Mouse (Mus musculus): ENCODE measurements around the gene Gm14085. TPM values are rescaled to one million over a fixed set of nuclear protein-coding genes. Genes with fewer than 3 reads are reported as not detected.

The Gm14085 gene
- total RNA-seq (2023) = 1 to 10 TPM; 2.7 to 3.8 TPM

DNA sequence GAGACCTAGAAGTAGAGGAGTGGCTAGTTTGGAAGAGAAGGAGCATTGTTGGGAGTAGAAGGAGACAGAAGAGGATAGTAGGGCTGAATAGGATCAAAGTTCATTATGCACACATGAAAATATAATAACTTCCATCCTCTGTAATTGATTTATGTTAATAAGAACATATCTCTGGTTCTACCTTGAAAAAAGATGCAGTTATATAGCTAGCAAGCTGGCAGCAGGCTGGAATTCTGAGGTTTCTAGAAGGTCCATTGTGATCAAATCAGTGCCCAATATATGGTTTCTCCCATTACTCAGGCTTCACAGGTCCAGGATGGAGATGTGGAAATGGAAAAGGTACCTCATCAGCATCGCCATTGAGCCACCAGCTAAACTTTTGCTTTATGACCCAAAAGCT lies at the start of gene Gm14085:
Gm14085 (plus strand) TSS at position 301 of the 400 bp plus-strand sequence.

Other genes with a start within 250 kb of the Gm14085 start
- not detected for gene Duox2, start 186.5 kb upstream of the Gm14085 start, total RNA-seq (2023)
- not detected for gene Duoxa2, start 186.0 kb upstream of the Gm14085 start, total RNA-seq (2023)
- not detected for gene Duoxa1, start 171.2 kb upstream of the Gm14085 start, total RNA-seq (2023)
- gene Duox1, start 169.3 kb upstream of the Gm14085 start, total RNA-seq (2023) = not detected
- gene Shf, start 115.8 kb upstream of the Gm14085 start, total RNA-seq (2023) = 1 to 10 TPM; 3.6 to 4.0 TPM
- gene Slc28a2, start 58.5 kb upstream of the Gm14085 start, total RNA-seq (2023) = 100 to 1,000 TPM; 122 to 141 TPM
- gene Gatm, start 126.4 kb downstream of the Gm14085 start, total RNA-seq (2023) = under 1 TPM in 1 of 2 experiments, not detected in 1; 0.78 TPM
- 1 to 10 TPM; 3.7 to 4.8 TPM for gene AA467197, start 152.0 kb downstream of the Gm14085 start, total RNA-seq (2023)
- 10 to 100 TPM; 13.1 to 13.2 TPM for gene Slc30a4, start 217.7 kb downstream of the Gm14085 start, total RNA-seq (2023)

Measured in B cell, adult 67 days (primary cell).